Mouse (Mus musculus) B cell, adult 2 months (primary cell): Measurements from ENCODE around the gene Hal.

ENCODE experiments used
- DNase-seq, 2 experiments: peaks; one replicate each; pipeline ENCODE4 v3.0.0; 2022

Hal gene

DNA sequence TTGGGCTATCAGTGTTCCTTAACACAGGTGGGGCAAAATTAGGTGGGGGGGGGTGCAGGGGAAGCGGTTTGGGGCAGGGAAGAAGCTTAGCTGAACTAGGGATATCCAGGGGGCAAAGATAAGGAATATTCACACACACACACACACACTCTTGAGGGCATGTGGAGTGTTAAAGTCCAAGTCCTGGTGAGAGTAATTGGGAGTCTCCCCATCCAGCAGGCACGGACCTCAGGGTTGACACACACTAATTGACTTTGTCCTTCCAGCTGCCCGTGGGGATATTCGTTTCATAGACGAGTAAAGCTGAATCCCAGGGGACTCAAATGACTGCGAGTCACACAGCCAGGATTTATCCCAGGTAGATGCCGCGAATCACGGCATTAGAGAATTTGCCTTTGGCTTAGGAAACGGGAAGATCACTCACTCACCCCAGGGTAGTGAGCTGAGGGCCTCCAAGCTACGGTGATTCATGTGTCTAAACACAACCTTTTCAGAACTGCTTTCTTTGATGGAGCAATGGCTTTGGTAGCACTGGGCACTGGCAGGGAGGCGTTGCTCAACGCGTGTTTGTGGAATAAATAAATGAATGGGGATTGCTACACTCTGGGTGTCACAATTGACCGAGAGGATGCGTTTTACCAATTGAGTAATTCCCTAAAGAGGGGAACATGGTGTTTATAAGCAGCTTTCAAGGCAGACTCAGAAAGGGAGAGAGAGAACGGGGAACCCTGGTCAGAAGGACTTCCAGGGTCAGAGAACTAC is at the start of gene Hal:
Hal (plus strand) TSS at position 703 of the 762 bp plus-strand sequence.
- no peak for DNase-seq

DNA sequence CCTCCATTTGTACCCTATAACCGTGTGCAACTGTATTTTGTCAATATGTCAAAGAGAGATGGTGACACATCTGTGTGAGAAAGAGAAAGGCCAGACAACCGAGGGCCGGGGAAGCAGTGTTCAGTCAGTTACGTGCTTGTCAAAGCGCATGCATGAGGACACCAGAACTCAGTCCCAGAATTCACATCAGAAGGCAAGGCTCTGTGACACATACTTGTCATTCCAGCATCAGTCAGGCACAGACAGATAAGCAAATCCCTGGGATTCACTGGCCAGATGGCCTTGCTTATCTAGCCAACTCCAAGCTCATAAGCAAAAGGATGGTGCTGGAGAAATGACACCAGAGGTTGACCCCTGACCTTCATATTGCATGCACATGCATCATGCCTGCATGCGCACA is 47.1 kb upstream of the Hal start:
- no peak for DNase-seq

DNA sequence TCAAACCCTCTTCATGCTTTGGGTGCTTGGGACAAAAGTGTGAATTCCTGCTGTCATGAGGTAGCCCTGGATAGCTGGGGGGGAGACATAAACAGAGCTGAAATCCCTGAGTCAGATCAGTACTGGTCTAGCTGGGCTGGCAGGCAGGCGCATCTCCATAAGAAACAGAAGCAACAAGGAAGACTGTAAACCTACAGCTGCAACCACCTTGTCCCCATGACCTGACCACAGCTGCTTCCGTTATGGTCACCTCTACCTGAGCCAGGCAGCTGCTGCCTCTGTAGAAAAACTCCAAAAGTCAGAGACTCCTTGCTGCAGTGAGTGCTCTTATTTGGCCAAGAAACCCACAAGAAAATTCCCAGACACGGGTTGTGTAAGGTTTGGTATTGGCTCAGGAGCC is 46.4 kb upstream of the Hal start:
- DNase-seq, result no peak

DNA sequence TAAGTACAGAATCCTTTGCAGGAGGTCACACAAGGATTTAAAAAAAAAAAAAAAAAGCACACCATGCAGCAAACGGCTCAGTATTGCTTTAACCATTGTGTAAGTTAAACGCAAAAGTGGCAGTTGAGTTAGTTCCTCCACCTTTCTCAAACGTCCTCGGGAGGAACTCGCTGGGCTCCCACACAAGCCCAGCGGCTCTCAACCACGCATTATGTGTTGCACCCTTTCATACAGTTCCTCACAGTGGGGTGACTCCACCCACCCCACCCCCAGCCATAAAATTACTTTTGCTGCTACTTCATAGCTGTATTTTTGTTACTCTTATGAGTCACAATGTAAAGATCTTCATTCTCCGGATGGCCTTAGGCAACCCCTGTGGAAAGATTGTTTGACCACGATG is 44.2 kb upstream of the Hal start:
- no peak for DNase-seq

DNA sequence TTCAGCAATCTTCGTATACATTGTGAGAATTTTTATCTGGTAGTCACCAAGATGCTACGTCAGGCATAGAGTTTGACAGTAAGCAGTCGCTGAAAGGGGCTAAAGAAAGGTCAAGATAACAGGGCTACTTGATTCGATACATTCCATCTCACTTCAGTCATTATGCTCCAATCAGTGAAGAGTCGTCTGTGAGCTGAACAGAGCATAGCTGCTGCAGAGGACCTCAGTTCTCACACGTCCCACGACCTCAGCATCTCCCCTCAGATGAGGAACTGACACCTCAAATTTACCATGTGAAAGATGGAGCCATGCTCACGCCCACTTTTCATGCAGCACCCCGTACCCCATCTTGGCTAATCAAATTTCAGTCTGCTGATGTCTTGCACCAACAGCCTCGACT is 41.2 kb upstream of the Hal start:
- no peak for DNase-seq

DNA sequence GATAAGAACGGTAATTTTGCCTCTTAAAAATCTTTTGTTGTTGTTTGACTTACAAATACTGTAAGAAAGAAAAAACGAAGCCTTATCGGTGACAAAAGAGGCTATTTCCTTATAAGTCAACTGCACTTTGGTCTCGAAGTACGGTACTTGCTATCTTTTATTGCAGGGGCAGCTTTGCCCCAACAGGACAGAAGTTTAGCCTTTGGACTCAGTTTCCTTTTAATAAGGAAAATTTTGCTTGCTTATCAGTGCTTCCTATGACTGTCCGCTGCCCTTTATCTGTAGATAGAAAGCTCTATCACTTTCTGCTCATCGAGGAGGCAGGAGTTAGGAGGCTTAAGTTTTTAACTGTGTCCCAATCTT is 33.9 kb upstream of the Hal start:
- no peak for DNase-seq

DNA sequence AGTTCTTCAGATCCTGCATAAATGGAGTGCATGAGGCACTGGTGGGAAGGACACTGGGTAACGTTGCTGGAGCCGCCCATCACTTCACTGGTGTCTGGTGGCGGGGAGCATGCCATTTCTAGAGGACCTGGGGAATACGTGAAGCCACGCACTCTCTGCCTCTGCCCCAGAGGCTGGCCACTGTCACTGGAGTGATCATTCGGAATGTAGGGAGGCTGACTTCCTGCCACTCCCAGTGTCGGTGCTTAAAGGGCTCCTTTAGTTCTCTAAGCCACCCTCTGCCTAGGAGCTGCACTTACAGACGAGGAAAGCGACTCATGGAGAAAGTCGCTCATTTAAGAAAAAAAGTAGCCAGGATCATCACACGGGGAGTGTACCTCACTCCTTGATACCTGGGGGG is 28.5 kb upstream of the Hal start:
- no peak for DNase-seq

DNA sequence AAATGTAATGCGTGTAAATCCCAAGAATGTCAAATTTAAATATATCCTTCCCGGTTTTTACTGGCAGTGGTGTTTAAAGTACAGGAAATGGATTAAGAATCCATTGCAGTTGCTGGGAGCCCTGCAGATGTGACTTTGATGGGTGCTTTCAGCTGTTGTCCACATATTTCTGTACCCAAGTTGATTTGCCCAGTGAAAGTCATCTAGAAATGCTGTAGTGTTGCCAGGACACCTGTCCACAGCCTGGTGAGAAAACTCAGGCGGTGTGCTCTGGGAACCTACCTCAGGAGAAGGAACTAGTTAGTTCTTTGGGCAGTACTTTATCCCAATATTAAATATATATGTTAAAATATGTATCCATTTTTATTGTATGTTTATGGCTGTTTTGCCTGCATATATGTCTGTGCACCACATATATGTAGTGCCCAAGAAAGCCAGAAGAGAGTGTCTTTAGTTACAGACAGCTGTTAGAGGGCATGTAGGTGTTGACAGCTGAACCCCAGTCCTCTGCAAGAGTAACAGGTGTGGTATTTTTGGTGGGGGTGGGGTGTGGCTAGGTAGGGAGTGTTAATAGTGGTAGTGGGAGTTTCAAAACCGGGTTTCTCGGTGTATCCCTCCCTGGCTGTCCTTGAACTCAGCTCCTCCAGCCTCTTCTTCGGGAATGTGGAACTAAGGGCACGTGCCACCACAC is 25.7 kb upstream of the Hal start:
- DNase-seq, result no peak

DNA sequence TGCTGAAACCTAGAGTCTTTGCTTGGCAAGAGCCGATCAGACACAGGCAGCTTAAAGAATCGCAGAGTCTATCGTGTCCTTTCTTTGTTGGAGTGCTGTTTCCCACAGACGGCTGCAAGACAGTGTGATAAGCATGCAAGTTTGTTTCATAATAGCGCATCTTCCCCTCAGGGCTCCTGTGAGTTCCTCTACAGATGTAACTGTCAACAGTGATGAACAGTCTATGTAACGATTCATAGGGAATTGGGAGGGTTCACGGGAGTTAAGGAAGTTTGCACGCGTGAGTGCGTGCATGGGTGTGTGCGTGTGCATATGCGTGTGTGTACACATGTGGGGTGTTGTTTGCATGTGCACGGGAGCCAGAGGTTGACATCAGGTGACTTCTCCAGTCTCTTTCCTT is 25.0 kb upstream of the Hal start:
- DNase-seq, result no peak

DNA sequence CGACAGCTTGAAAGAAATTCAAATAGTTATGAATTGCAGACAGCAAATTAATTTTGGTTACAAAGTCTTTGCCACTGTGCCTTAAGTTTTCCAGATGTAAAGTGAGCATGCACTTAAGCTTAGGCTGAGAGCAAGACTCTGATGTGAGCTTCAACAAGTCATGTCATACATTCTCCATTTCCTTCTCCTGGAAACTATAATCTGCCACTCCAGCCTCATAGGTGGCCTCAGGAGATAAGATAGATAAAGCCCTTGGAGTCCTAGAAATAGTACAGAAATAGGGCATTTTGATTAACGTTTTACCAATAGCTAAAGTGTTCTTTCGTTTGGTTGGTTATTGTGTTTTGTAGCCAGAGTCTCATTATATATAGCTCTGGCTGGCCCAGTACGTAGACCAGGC is 21.3 kb upstream of the Hal start:
- DNase-seq, result no peak

DNA sequence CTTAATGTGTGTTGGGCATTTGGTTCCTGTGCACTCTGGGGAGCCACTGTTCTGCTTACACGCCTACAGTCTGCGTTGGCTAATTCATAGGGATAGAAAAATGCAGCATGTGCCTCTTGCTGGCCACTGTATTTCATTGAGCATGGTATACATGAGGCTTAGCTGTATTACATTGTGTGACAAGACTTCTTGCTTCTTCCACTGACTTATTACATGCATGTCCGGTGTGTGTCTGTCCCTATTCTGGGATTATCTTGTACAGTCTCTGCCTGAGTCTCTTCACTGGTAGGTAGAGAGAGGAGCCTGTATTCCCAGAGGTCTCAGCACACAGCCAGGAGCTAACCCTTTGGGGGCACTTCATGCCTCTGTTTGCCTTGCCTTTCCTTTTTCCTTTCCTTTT is 20.8 kb upstream of the Hal start:
- peak; percentile 7 to 10 for DNase-seq

DNA sequence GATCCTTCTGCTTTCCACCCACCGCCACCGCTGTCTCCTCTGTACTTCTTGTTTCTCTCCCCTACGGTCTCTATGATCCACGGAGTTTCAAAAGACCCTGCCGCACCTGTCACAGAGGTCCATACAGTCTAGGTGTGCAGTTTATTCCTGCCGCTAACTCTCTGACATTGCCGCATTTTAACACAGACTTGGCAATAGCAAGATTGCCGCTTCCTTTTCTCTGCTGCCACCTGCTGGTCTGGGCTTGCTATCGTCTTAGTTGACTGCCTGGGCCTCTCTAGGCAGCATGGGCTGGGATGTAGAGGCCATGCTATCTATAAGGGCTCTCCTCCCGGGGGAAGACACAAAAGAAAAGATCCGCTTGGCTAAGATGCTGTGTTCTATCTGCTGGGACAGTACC is 17.2 kb upstream of the Hal start:
- peak; percentile 91 for DNase-seq

DNA sequence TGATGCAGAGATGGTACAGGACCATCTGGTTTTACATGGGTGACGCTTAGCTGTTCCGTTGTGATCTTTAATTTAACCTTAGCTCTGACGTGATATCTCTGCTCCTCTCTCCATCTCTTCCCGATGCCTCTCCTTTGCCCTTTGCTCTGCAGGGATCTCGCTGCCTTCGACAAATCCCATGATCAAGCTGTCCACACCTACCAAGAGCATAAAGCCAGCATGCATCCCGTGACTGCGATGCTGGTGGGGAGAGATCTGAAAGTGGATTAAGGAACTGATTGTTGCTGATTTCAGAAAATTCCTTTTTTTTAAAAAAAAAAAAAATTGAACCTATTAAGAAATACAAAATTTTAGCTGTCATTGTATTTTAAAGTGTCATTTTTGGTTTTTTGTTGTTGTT is 4.1 kb upstream of the Hal start:
- no peak for DNase-seq

DNA sequence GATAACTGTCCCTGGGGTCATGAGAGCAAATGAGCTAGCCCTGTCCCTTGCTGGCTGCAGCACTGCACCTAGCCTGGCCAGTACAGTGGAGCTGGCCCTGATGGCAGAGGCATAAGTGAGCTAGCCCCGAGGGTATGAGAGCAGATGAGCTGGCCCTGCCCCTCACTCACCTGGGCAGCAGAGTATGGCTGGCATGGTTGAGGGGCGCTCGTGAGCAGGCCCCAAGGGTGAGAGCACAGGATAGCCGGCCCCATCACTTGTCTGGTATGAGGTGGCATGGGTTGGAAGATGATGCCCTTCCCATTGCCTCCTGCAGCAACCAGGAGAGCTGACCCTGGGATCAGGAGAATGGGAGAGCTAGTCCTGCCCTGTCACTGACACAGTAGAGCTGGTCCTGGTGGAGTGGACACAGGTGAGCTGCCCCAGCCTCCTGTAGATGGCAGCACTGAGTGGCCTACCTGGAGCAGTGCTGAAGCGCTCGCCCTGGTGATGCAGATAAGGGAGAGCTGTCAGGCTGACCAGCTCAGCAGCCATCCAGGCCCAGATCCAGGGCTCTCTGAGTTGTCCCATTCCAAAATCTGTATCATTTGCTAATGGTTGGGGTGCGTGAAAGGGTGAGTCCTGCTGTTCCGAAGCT is 3.4 kb upstream of the Hal start:
- DNase-seq, result peak; percentile 54 to 55

DNA sequence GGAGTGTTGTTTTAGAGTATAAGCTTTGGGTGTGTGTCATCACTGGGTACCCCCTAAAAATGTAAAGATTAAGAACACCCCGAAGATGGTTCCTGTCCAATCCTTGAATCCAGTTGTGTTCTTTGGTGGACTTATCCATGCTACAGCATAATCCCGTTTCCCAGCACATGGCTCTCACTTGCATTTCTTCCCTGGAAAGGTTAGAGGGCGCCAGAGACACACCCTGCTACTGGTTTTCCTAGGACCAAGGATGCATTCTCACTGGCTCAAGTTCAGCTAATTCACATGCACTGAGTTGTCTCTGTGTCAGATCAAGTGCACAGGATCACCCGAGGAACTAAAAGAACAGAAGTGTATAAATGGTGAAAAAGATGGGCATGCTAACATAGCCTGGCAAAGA is 1.9 kb upstream of the Hal start:
- DNase-seq, result no peak

DNA sequence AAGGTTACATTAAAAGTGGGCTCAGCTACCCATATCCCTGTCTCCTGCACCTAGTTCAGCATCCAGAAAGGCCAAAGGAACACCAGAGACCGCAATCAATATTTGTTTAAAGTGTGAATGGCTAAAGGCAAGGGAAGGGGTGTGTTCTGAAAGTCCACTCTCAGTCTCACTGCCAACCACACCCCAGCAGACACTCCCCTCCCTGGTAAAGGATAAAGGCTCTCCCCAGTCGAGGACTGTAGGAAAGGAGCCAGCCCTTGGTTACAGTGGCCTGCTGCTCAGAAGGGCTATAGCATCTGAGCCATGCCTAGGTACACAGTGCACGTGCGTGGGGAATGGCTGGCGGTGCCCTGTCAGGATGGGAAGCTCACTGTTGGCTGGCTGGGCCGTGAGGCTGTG is 259 bp downstream of the Hal start:
- DNase-seq, result no peak

DNA sequence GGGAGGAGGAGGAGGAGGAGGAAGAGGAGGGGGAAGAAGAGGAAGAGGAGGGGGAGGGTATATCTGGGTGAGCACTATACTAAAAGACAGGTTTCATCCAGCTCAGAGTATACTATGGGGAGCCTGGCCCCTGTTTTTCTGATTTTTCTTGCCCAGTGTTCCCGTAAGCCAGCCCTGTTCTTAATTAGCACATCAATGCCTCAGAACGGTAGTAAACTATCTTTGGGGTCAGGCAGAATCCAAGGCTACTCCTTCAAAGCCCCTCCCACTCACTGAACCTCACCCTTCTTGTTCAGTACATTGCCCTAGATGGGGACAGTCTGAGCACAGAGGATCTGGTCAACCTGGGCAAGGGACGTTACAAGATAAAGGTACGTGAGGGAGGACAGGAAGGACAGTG is 1.9 kb downstream of the Hal start:
- no peak for DNase-seq

DNA sequence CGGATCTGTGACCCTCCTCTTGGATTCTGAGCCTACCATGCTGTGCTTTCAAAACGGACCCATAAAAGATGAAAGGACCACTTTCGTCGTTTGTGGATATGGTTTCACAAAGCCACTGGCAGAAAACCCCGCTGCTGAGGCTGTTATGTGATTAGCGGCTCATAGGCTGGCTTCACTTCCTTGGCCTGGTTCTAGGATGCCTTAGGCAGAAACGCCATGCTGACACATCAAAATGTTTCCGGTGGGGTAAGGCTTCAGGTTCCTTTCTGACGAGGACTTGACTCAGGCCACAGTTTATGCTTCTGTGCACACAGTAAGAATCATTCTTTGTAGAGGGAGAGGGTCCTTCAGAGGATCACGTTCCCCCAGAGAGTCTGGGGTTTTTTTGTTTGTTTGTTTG is 12.3 kb downstream of the Hal start:
- DNase-seq, result no peak

DNA sequence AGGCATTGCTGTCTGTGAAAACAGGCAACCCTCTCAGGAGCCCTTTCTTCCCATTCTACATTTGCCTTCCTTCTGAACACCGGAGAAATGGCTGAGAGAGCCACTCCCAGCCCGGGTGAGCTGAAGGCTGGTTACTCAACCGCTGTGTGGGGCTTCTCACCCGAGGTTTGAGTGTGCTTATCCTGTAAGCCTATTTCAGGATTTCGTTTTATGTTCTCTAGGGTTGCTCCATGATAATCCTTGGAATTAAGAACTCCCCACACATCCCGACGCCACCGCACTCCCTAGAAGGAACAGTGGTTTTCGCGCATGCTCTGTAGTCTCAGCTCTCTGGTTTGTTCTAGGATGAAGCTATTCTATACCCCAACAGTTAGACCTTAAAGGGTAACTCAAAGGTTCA is 12.8 kb downstream of the Hal start:
- no peak for DNase-seq

DNA sequence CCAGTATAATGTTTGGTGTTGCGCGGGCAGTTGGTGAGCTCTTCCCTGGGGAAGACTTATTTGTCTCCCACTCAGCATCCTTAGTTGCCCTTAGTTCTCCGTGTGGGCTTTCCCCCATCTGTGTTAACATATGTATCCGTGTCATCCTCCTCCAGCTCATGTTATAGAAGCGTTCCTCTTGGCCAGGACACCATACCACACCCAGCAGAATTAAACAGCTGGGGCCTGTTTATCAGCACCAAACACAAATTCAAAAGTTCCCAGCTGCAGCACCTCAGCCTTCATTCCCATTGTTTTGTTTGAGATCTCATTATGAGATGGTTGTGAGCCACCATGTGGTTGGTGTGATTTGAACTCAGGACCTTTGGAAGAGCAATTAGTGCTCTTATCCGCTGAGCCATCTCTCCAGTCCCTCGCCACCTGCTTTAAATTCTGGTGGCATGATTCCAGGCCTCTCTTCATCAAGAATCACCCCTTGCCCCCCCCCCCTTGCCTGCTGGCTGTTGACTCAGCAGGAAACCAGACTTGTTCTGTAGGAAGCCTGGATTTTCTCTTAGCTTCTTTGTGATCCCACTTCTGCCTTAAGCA is 19.9 kb downstream of the Hal start:
- DNase-seq, result no peak

DNA sequence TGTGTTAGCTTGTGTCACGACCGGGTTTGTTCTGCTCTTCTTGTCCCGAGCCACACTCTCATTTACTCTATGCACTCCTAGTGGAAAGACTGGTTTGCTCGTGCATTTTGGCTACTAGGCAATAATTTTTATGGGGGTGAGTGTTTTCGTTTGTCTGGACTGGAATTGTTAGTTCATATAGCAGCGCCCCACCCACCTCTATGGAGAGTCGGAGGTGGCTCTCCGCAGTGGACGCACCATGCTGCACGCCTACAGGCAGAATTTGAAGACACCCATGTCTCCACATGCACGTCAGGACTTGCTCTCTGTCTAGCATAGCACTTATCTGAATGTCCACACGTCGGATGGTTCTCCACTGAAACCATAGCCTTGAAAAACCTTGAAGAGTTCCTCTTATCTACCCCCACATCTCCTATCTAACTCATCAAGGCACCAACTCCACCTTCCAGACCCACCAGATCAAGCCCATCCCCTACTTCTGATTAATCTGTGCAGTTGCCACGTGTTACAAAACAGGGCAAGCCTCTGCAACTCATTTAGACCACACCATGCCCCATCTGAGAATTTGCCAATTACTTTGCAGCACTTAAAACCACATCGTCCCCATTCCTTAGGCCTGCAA is 21.1 kb downstream of the Hal start:
- DNase-seq, result no peak

DNA sequence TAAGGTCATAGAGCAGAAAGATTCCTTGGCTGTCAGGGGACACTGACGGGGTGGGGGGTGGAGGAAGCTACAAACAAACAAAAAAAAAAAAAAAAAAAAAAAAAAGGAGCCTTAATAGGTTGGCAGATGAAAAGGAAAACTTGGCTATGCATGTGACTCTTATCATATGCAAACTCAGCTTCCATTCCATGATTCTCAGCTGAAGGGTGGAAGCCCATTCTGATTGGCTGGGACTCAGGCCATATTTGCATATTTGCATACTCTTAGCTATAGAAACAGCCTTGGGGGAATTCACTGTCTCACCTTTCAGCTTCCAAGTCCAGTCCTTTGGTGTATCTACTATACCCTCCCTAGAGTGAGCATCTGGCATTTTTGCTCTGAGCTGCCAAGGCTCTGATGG is 26.9 kb downstream of the Hal start:
- no peak for DNase-seq

DNA sequence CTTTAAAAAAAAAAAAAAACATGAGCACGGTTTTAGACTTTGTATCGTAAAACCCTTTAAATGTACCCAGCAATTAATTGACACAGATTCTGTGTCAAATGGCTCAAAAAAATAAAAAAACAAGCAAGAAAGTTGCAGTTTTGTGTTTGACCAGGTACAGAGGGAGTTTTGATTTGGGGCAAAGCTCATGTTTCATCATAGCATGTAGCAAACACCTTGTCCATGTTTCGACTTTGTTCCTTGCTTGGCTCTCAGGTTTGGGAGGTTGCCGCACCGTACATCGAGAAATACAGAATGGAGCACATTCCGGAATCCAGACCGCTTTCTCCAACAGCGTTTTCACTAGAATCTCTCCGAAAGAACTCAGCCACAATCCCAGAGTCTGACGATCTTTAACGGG is 27.4 kb downstream of the Hal start:
- DNase-seq, result no peak

DNA sequence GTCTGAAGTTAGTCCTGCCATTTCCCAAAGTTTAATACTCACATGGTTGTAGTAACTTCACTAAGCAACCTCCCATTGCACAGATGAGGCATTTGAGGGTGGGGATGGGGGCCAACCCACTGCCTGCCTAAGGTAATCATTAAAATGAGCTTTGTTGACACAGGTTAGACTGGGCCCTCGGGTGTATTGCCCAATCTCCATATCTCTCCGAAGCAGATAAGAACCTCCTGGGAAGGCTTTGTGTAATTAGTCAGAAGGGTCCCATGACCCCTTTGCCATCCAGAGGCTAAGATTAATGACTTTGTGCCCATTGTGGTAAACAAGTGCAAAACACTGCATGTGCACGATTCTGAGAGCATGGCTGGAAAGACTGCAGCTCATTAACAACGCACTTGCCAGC is 29.2 kb downstream of the Hal start:
- no peak for DNase-seq
